Mouse (Mus musculus) liver, postnatal 0 days (tissue): ENCODE data around the gene Kif26b.

ENCODE experiments used
- CTCF ChIP-seq: sonication (generic); IDR thresholded peaks from 2 replicates; pipeline ENCODE4 v1.5.1; 2016; ENCODE audit warnings: antibody characterized with exemption, low read depth
- EP300 ChIP-seq: IDR thresholded peaks from 2 replicates; pipeline ENCODE4 v1.6.1; 2016; ENCODE audit warnings: antibody characterized with exemption, low read depth, mild to moderate bottlenecking

- TF ChIP-seq CTCF = no peak
- TF ChIP-seq EP300 = no peak
These were observed 388.4 kb downstream of the Kif26b start for GRCm38 (mm10) chr1:178917194-178917902.
